Mouse (Mus musculus) right cerebral cortex, postnatal 10 days (tissue): ENCODE measurements around the gene Zdhhc14.

Source experiments
- DNase-seq, 2 experiments: peaks; one replicate each; pipeline ENCODE4 v3.0.0; 2021; ENCODE audit warnings: low spot score in 2 of 2

Zdhhc14 gene

GRCm38 (mm10) chr17:5785238-5785637, 292.9 kb downstream of the Zdhhc14 start:
- DNase-seq, result no peak

- no peak for DNase-seq
Measured at GRCm38 (mm10) chr17:5792164-5792791, 299.9 kb downstream of the Zdhhc14 start.

GRCm38 (mm10) chr17:5793593-5793992, 301.2 kb downstream of the Zdhhc14 start:
- DNase-seq, result no peak

GRCm38 (mm10) chr17:5794276-5794675, 301.9 kb downstream of the Zdhhc14 start:
- DNase-seq, result no peak

- DNase-seq, result no peak
Measured at GRCm38 (mm10) chr17:5795369-5795768, 303.0 kb downstream of the Zdhhc14 start.

- peak; percentile 88 for DNase-seq
Measured at GRCm38 (mm10) chr17:5795878-5796277, 303.5 kb downstream of the Zdhhc14 start.

GRCm38 (mm10) chr17:5797124-5797760, 304.9 kb downstream of the Zdhhc14 start:
- DNase-seq, result no peak

GRCm38 (mm10) chr17:5798221-5798801, 306.0 kb downstream of the Zdhhc14 start:
- no peak for DNase-seq

GRCm38 (mm10) chr17:5798900-5799299, 306.5 kb downstream of the Zdhhc14 start:
- DNase-seq, result no peak

- peak in 1 of 2 experiments; percentile 11 for DNase-seq
Measured at GRCm38 (mm10) chr17:5799396-5800021, 307.2 kb downstream of the Zdhhc14 start.

GRCm38 (mm10) chr17:5800254-5800653, 307.9 kb downstream of the Zdhhc14 start:
- DNase-seq, result no peak

- DNase-seq, result no peak
Measured at GRCm38 (mm10) chr17:5800824-5801560, 308.6 kb downstream of the Zdhhc14 start.

- DNase-seq, result no peak
Measured at GRCm38 (mm10) chr17:5801761-5802655, 309.7 kb downstream of the Zdhhc14 start.

GRCm38 (mm10) chr17:5802656-5802955, 310.2 kb downstream of the Zdhhc14 start:
- no peak for DNase-seq
